Mouse (Mus musculus) lung, postnatal 4 days (tissue): Measurements from ENCODE around the gene Lbx2.

Experiments used
- DNase-seq, 2 experiments: peaks; one replicate each; pipeline ENCODE4 v3.0.0; 2021

Lbx2 gene

DNA sequence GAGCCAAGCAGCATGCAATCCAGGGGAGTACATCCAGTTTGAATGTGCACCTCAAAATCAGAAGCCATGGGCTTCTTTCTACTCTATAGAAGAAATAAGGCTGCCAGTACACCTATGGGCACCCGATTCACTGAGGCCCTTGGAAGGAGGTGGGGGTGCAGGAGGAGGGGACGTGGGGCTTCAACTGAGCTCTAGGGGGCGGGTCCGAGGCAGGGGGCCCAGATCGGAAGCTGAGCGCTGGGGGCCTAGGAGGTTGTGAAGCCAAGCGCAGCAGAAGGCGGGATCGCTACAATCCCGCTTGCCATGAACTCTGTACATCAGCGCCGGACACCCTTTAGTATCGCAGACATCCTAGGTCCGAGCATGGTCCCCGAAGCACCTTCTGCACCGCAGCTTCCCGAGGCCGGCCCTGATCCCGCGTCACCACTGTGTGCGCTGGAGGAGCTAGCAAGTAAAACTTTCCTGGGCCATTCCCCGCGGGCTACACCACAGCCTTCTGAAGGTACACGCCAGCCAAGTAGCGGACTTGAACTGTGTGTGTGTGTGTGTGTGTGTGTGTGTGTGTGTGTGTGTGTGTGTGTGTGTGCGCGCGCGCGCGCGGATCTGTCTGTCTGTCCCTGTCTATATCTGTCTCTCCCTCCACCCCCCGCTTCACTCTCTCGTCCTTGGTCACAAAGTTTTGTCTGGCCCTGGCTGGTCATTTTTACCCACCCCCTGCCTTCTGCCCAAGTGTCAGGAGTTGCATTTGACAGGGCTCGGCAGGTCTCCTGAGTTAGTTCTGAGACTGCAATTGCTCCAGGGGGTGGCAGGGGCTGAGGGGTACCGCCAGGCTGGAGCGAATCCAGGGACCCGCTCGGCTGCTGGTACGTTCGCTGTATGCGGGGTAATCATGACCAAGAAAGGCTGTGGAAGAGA is at the start of gene Lbx2:
Gene Lbx2 (plus strand): TSS at position 247 of the 915 bp plus-strand sequence.
- peak in 1 of 2 experiments; percentile 26 for DNase-seq

DNA sequence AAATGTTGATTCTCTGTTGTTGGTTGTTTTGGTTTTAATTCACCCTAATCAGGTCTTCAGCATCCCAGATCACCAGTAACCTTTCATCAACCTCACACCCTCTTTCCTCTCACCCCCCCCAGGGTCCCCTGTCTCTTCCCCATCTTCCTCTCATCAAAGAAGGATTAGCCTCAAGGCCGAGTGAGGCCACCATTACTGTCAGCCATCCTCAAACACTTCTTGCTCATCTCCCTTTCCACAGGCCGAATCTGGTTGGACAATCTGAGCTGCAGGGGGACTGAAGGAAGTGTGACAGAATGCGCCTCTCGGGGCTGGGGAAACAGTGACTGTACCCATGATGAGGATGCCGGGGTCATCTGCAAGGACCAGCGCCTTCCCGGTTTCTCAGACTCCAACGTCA is 49.0 kb upstream of the Lbx2 start:
- DNase-seq = peak in 1 of 2 experiments; percentile 44

DNA sequence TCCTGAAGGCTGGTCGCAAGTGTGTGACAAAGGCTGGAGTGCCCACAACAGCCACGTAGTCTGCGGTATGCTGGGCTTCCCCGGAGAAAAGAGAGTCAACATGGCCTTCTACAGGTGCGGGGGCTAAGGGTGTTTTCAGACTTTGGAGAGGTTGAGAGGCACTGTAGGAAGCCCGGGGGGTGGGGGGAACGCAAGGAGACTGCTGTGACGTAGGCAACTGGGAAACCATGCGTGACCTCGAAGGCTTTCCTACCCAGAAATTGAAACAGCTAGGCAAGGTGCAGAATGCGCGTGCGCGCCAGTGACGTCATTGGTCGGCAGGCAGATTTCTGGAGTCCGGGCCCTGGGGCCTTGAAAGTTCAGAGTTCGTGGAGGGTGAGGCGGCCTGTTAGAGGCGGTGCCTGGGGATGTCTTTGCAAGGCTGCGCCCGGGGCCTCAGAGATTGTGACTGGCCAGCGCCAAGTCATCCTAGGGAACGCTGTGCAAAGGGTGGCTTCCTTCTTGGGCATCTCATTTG is 47.6 kb upstream of the Lbx2 start:
- DNase-seq = peak; percentile 92 to 95

DNA sequence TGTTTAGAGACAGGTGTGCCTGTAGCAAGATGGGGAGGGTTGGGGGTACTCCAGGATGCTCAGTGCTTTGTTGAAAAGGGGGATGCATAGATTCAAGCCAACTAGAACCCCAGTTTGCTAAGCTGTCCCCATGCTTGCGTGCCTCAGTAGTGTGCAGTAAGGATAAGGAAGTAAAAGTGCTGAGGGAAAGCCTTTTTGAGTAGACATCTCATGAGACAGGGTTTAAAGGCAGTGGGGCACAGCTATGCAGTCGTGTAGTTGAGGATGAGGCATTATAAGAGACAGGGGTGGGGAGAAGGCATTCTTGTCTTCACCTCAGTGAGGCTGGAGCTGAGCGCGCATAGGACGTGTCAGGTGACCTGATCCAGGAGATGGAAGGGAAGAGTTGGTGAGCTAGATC is 45.6 kb upstream of the Lbx2 start:
- DNase-seq = no peak

DNA sequence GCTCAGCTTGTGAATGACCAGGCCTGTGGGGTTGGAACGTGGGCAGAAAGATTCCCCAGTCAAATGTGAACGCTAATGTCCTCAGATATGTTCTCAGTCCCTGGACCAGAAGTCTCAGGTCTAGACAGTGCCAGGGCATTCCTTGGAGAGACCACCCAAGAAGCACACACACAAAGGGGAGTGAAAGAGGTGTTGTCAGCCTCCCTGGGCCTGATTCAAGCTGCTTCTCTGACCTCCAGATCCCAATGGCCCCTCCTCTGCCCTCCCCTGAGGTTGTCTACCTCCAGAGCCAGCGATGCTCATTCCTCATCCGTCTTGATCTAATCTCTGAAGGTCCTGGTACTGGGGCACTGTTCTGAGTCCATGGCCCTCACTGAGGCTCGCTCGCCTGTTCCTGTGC is 42.6 kb upstream of the Lbx2 start:
- peak in 1 of 2 experiments; percentile 22 for DNase-seq

GRCm38 (mm10) chr6:83043993-83044392 is 42.2 kb upstream of the Lbx2 start:
- no peak for DNase-seq

DNA sequence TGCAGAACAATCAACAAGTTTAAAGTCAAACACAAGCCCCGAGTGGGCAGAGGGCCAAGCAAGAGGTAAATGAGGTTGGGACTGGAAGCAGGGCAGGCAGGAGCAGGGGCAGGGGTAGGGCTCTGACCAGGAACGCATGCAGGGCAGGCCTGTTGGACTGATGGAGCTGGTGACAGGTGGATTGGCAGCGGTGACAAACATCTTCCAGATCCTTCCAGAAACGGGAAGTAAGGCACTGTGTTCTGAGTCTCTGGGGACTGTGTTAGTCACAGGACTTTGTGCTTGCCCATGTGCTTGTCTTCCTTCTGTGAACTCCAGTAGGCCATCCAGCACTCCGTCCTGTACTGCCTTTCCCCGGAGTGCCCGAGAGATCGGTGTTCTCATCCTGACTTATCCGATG is 41.4 kb upstream of the Lbx2 start:
- DNase-seq = peak in 1 of 2 experiments; percentile 19

DNA sequence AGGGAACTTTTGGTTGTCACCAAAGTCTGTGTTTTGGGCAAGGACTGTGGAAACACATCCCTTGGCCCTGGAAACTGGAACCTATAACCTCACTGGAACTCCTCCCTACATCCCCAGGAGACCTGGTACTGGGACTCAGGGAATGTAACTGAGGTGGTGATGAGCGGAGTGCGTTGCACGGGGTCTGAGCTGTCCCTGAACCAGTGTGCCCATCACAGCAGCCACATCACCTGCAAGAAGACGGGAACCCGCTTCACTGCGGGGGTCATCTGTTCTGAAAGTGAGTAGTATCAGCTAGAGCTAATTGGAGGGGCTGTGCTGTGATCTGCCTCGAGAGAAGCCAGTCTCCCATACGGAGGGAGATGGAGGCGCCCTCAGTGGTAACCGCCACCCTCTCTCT is 36.8 kb upstream of the Lbx2 start:
- DNase-seq = no peak

DNA sequence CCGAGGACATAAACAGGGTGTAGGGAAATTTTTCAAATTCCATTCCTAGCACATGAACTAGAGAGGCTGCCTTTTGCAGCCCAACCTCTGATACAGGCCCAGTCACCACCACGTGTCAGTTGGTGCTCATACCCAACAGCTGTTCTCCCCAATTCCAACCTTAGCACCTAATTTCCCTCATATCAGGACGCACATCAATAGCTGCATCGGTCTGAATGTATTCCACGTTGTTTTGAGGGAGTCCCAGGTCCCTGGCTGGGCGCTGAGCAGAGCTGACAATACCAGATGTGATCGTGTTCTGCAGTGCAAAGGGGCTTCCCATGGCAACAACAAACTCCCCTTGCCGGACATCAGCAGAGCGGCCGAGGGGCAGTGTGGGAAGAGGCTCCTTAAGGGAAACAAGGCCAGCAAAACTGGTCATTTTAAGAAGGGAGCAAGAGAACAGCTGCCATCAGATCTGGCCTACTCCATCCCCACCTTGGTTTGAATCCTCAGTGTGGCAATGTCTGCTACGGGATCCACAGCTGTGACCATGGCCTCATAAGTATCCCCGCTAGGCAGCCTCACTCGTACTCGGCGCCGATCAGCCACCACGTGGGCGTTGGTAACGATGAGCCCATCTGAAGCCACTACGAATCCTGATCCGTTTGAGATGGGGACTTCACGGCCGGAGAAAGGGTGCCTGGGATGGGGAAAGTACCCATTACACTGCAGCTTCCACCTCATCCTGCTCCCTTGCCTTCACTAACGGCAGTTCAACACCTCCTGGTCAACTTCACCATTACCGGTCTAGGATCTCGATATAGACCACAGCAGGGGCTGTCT is 32.8 kb upstream of the Lbx2 start:
- DNase-seq = peak; percentile 43 to 45

- DNase-seq = peak; percentile 97 to 98
Measured at GRCm38 (mm10) chr6:83054074-83054851, 31.9 kb upstream of the Lbx2 start, which contains the start of gene Aup1. Gene Aup1 (plus strand): TSS chr6:83054521.

GRCm38 (mm10) chr6:83054871-83055431 is 31.2 kb upstream of the Lbx2 start, which contains the start of gene Htra2:
Gene Htra2 (minus strand): TSS chr6:83055273.
- no peak for DNase-seq

DNA sequence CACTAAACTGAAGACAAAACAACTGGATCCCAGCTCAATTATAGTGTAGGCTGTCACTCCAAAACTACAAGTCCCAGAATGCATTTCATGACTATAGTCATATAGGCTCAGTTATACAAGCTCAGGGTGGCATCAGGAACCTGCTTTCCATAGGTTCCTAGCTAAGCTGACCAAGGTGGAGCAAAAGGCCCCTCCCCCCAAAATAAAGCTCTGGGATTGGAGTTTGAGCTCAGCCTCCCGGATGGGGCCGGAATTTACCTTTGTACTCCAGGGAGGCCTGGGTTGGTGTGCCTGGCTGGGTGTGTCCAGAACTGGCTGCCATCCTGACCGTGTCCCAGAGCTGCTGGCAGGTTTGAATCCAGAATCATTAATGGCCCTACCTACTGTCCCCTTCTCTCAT is 28.4 kb upstream of the Lbx2 start, which contains the start of gene Dqx1:
Gene Dqx1 (plus strand): TSS at position 55 of the 400 bp plus-strand sequence.
- peak; percentile 21 to 48 for DNase-seq

DNA sequence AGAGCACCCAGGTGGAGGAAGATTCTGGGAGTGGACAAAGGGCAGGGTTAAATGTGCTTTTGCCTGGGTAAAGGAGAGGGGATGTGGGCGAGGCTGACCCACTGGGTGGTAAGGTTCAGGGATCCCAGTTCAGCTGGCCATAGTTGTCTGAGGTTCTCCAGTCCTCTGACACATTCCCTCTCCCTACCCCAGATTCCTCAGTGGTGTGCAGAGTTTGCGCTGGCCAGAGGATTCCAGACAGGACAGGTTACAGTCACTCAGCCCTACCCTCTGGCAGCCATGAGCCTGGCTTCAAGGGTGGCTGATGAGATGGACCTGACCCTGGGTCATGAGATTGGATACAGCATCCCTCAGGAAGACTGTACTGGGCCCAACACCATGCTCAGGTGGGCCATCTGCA is 27.4 kb upstream of the Lbx2 start:
- DNase-seq = no peak

GRCm38 (mm10) chr6:83065995-83066394 is 20.2 kb upstream of the Lbx2 start:
- DNase-seq = no peak

DNA sequence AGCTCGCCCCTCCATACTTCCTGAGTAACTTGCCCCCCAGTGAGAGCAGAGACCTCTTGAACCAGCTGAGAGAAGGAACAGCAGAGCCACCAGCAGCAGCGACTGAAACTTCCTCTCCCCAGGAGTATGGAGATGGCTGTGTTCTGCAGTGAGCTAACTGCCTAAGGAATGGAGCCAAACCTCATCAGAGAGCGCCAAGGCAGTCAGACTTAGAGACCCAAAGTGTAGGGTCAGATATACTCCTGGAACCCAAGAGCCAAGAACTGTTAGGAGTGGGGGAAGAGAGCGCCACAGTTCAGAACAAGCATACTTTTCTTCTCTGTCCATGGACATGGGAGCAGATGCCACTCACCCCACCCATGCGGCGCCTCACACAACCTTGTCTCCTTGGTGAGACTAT is 19.7 kb upstream of the Lbx2 start:
- no peak for DNase-seq

DNA sequence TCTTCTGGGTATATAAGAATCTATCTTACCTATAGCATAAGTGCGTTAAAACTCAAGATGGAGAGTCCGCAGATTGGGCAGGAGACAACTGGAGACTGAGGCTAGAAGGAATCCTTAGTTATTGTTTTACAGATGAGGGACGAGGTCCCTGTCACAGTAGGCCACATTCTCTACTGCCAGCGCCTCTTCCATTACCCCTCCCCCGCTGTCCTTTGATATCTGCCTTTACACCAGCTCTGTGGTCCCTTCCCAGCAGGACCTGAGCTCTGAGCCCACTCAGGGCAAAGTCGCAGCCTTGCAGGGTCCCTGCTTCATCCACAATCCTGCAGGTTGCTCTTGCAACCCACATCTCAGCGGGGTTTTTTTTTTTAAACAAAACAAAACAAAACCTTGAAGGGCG is 17.9 kb upstream of the Lbx2 start:
- DNase-seq = no peak

GRCm38 (mm10) chr6:83068706-83069487 is 17.3 kb upstream of the Lbx2 start:
- DNase-seq = peak in 1 of 2 experiments; percentile 17

DNA sequence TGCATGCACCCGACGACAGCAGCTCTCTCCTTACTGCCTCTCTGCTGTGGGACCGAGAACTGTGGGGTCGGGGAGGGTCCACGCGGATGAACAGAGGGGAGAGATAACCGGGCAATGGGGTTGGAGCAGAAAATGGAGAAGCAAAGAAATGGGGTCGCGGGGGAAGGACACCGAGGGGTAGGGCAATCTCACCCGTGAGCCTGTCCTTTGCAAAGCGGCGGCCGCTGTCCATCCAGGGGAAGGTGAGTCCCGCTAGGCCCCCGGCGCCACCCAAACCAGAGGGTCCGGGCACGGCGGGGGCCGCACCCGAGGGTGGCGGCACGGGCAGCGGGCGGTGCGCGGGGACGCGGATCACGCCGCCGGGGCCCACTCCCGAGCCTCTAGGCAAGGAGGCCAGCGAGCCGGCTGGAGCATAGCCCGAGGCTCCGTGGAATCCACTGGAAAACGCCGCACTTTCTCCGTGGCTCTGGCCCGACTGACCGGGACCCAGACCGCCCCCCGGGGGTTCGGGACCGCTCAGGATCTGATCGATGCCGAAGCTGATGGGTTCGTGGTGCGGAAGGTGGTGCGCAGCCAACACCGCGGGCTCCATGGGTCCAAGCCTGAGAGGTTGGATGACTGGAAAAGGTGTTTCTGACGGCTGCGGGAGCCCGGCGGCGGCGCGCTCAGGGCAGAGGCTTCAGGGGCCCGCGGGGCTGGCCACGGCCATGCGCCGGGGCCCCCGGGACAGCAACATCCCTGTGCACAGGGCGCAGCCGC is 16.5 kb upstream of the Lbx2 start:
- peak in 1 of 2 experiments; percentile 24 for DNase-seq

DNA sequence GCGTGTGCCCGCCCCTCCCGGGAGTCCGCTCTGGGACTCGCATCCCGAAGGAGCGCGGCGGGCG is 16.1 kb upstream of the Lbx2 start, which contains the start of gene Tlx2:
Gene Tlx2 (minus strand): TSS at position 47 of the 64 bp plus-strand sequence.
- DNase-seq = no peak

DNA sequence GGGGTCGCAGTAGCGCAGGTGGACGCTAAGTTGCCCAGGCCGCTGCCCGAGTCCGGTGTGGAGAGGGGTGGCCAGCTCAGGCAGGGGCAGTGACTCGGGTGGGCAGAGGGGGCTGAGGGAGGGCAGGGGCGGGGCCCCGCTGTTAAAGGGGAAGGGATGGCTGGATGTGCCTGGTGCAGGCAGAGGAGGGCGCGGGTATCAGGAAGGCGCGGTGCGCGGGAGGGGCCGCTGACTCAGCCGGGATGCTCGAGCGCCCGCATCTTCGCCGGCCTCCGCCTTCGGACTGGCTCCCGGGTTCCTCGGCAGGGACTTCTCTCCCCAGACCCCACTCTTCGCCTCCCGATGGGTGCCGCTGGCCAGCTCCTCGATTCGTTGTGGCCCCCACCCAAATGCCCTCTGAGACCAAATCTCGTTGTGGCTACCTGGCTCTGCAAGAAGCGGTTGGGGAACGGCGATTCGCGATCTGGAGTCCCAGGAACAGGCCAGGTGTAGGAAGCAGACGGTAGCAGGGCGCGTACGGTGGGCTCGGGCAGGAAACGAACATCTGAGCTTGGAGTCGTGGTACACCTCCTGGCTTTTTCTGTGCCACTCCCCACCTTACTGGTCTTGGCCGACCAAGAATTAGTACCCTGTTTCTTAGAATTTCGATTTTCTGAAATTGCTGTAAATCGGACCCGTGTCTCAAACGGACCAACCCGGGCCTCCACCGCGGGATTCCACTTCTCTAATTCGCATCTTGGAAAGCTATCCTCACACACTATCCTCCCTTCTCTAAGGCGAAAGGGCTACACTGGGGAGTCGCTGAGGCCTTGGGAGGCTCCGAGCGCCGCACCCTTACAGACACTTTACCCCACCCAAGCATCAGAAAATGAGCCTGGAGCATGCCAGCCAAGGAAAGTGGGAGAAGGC is 15.6 kb upstream of the Lbx2 start:
- DNase-seq = peak in 1 of 2 experiments; percentile 60
